Mouse (Mus musculus): ENCODE data around the gene Mn1.

DNA sequence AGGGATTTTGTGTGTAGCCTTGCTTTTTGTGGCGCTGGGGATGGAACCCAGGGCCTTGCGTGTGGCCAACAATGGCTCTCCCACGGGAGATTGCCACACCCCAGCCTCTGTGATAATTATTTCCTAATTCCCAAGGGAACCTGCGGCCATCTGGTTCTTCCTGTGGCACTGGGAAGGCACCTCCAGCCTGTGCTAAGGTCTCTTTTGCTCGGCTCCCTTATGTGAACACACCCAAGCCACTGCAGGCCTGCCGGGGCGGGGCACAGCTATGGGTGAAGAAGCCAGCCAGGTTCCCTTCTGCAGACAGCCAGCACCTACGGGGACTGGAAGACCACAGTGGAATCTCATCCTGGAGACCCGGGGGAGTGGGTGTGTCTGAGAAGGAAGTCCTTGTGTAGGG, 49.3 kb downstream of the Mn1 start:
- TF ChIP-seq POLR2A (IDR thresholded peaks at IDR 0.05; ENCODE audit: low read depth, low read length) (no peak), CTCF (IDR thresholded peaks at IDR 0.05; ENCODE audit: borderline replicate concordance, insufficient read depth, low read length) (no peak)
